8 mouse cellular contexts compared by ENCODE assay signal in the genomic region with DNA sequence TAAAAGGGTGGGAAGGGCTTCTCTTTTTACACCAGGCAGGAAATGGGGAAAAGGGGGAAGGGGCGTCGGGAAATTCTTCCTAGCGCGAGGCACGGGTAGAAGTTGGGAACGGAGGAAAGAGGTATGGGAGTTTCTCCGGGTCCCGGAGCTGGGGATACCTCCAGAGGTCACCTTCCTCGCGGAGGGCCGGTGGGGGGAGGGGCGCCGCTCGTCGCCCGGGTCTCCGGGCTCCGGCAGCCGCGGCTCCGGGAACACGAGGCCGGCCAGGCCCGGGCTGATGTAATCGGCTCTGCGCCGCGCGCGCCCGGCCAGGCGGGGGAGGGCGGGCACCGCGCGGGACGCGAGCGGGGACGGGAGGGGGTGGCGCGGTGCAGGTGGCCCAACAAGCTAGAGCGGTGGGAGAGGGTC. TPM values are rescaled to one million over a fixed set of nuclear protein-coding genes. Genes with fewer than 3 reads are reported as not detected.
A peak's percentile ranks its signal among the peaks of the same experiment; 100 is the strongest.
DNase-seq lines count a peak whose midpoint lies in the region; ATAC-seq and TF ChIP-seq lines count a peak whose summit lies in the region.

No protein-coding gene starts in this region.

- DNase-seq in heart, adult 11 months = peak; percentile 98
- DNase-seq in heart, adult 8-10 months (ENCODE audit: low spot score) = no peak
- DNase-seq in adrenal gland, postnatal 10 days = peak; percentile 77
- peak; percentile 82 for DNase-seq in forebrain, embryonic 11.5 days (ENCODE audit: low spot score)
- DNase-seq in hindbrain, embryonic 10.5 days (ENCODE audit: low spot score) = no peak
- DNase-seq in limb, embryonic 14.5 days (ENCODE audit: low spot score) = no peak
- DNase-seq in midbrain, postnatal 0 days (ENCODE audit: low spot score) = no peak
- peak; percentile 22 for DNase-seq in thymus, postnatal 25 days

- no peaks in the 10 kb centered on the region; the same call in 1 of the 2 replicates for H3K27me3 ChIP-seq in forebrain, embryonic 11.5 days (ENCODE audit: control insufficient read depth, insufficient read depth, low read length)
- peaks cover 11% of the 10 kb centered on the region for H3K27me3 ChIP-seq in hindbrain, embryonic 10.5 days (ENCODE audit: insufficient read depth, poor library complexity, severe bottlenecking)
- no peaks in the 10 kb centered on the region for H3K27me3 ChIP-seq in limb, embryonic 14.5 days (ENCODE audit: control insufficient read depth, insufficient read depth, low read length)
- H3K27me3 ChIP-seq in midbrain, postnatal 0 days (ENCODE audit: insufficient read depth, low read length) = no peaks in the 10 kb centered on the region

- peak overlapping the region; percentile 88 for H3K9ac ChIP-seq in forebrain, embryonic 11.5 days (ENCODE audit: low read length)
- peak overlapping the region; percentile 88 for H3K9ac ChIP-seq in limb, embryonic 14.5 days (ENCODE audit: low read depth, low read length, severe bottlenecking)
- H3K9ac ChIP-seq in midbrain, postnatal 0 days (replicated peaks; ENCODE audit: low read length, poor library complexity, severe bottlenecking) = peak overlapping the region; percentile 71

- no peak for TF ChIP-seq CTCF in midbrain, postnatal 0 days (IDR thresholded peaks at IDR 0.05)

- H3K36me3 ChIP-seq in forebrain, embryonic 11.5 days (ENCODE audit: control insufficient read depth, insufficient read depth, low read length) = no peaks in the 10 kb centered on the region
- H3K36me3 ChIP-seq in hindbrain, embryonic 10.5 days = peaks cover 33% of the 10 kb centered on the region
- H3K36me3 ChIP-seq in limb, embryonic 14.5 days (ENCODE audit: control insufficient read depth, insufficient read depth, low read length) = peaks cover 21% of the 10 kb centered on the region
- no peaks in the 10 kb centered on the region for H3K36me3 ChIP-seq in midbrain, postnatal 0 days (ENCODE audit: insufficient read depth, low read length)

- TF ChIP-seq POLR2A in limb, embryonic 14.5 days (IDR thresholded peaks at IDR 0.05; ENCODE audit: borderline replicate concordance, extremely low read depth, insufficient read depth, insufficient read length) = no peak

- H3K4me3 ChIP-seq in forebrain, embryonic 11.5 days (ENCODE audit: low read depth, low read length) = peak overlapping the region; percentile 90
- H3K4me3 ChIP-seq in hindbrain, embryonic 10.5 days = peak overlapping the region; percentile 83
- peak overlapping the region; percentile 93 for H3K4me3 ChIP-seq in limb, embryonic 14.5 days (replicated peaks; ENCODE audit: low read length)
- H3K4me3 ChIP-seq in midbrain, postnatal 0 days (ENCODE audit: low read depth, low read length) = peak overlapping the region; percentile 82

- peaks cover 30% of the 10 kb centered on the region for H3K4me1 ChIP-seq in forebrain, embryonic 11.5 days (replicated peaks; ENCODE audit: control insufficient read depth, insufficient read depth, low read length)
- H3K4me1 ChIP-seq in hindbrain, embryonic 10.5 days (replicated peaks) = peaks cover 79% of the 10 kb centered on the region
- peaks cover 49% of the 10 kb centered on the region for H3K4me1 ChIP-seq in limb, embryonic 14.5 days (ENCODE audit: control insufficient read depth, insufficient read depth, low read length)
- peaks cover 32% of the 10 kb centered on the region for H3K4me1 ChIP-seq in midbrain, postnatal 0 days (ENCODE audit: insufficient read depth, low read length)

- under 1% methylated on average over 39 of the region's 43 CpGs for WGBS in forebrain, embryonic 11.5 days
- 0% methylated on average over 43 of the region's 43 CpGs for WGBS in hindbrain, embryonic 10.5 days
- 7% methylated on average over 25 of the region's 43 CpGs for WGBS in limb, embryonic 14.5 days
- WGBS in midbrain, postnatal 0 days = under 1% methylated on average over 39 of the region's 43 CpGs

- peak overlapping the region; percentile 86 for H3K4me2 ChIP-seq in forebrain, embryonic 11.5 days (ENCODE audit: low read depth, low read length, severe bottlenecking)
- H3K4me2 ChIP-seq in limb, embryonic 14.5 days (replicated peaks; ENCODE audit: low read depth, low read length, severe bottlenecking) = peak overlapping the region; percentile 67
- H3K4me2 ChIP-seq in midbrain, postnatal 0 days (ENCODE audit: low read depth, low read length, poor library complexity, severe bottlenecking) = peak overlapping the region; percentile 92

- peak overlapping the region; percentile 76 for H3K27ac ChIP-seq in forebrain, embryonic 11.5 days (ENCODE audit: low read depth, low read length)
- peak overlapping the region; percentile 97 for H3K27ac ChIP-seq in hindbrain, embryonic 10.5 days
- peak overlapping the region; percentile 92 for H3K27ac ChIP-seq in limb, embryonic 14.5 days (replicated peaks; ENCODE audit: low read depth, low read length)
- H3K27ac ChIP-seq in midbrain, postnatal 0 days (ENCODE audit: low read depth, low read length) = peak overlapping the region; percentile 75

- H3K9me3 ChIP-seq in forebrain, embryonic 11.5 days (ENCODE audit: control insufficient read depth, low read length) = no peaks in the 10 kb centered on the region
- H3K9me3 ChIP-seq in hindbrain, embryonic 10.5 days = no peaks in the 10 kb centered on the region
- no peaks in the 10 kb centered on the region for H3K9me3 ChIP-seq in limb, embryonic 14.5 days (ENCODE audit: control insufficient read depth, low read length)
- no peaks in the 10 kb centered on the region for H3K9me3 ChIP-seq in midbrain, postnatal 0 days (ENCODE audit: low read length)

- peak; percentile 5; the same call in 1 of the 2 replicates for ATAC-seq in forebrain, embryonic 11.5 days (replicated peaks; ENCODE audit: low FRiP score)
- ATAC-seq in limb, embryonic 14.5 days (ENCODE audit: low FRiP score, low read depth) = 0 out of 2 replicates have a peak, but pooled peaks have one; percentile 8
- peak; percentile 32; the same call in 1 of the 2 replicates for ATAC-seq in midbrain, postnatal 0 days (ENCODE audit: low FRiP score)

RNA-seq across cellular contexts. Expression of a gene that starts 1.8 kb away (rescaled TPM):
- total RNA-seq in heart, adult 8-10 months (2022) = 100 to 1,000 TPM; 195 to 267 (median 235) TPM
- total RNA-seq in adrenal gland, postnatal 10 days (2021) = 100 to 1,000 TPM; 305 to 366 TPM
- 2.9 and 3.3 TPM in 2 replicates for polyA plus RNA-seq in forebrain, embryonic 11.5 days (2014; fragmentation: Nextera tagmentation; extraction: Ambion mirVana)
- polyA plus RNA-seq in hindbrain, embryonic 10.5 days (2016; fragmentation: Nextera tagmentation; extraction: Ambion mirVana) = 2.0 TPM in 2 replicates
- polyA plus RNA-seq in limb, embryonic 14.5 days (2012; rRNA removed) = 306 and 353 TPM in 2 replicates
- 5.3 and 6.0 TPM in 2 replicates for polyA plus RNA-seq in limb, embryonic 14.5 days (2014; fragmentation: Nextera tagmentation; extraction: Ambion mirVana)
- total RNA-seq in midbrain, postnatal 0 days (2014; rRNA removed) = 78.6 and 105 TPM in 2 replicates
- 2.3 and 3.0 TPM in 2 replicates for polyA plus RNA-seq in midbrain, postnatal 0 days (2015; fragmentation: Nextera tagmentation; extraction: Ambion mirVana)

Comparison
In these comparisons a context has a peak if more than half of its experiments do, and no peak if none do; other contexts are left out.
1. DNase-seq: peak in heart, adult 11 months (single experiment), adrenal gland, postnatal 10 days (single experiment), forebrain, embryonic 11.5 days (single experiment) and thymus, postnatal 25 days (single experiment); none in heart, adult 8-10 months (single experiment), hindbrain, embryonic 10.5 days (single experiment), limb, embryonic 14.5 days (single experiment) and midbrain, postnatal 0 days (single experiment).
2. Peak in every context shown above with its lines, with median percentiles within 50 percentile points of each other: ATAC-seq, H3K27ac ChIP-seq, H3K4me2 ChIP-seq, H3K4me3 ChIP-seq and H3K9ac ChIP-seq.